ENCODE assay signal across 8 mouse cellular contexts in the genomic region with DNA sequence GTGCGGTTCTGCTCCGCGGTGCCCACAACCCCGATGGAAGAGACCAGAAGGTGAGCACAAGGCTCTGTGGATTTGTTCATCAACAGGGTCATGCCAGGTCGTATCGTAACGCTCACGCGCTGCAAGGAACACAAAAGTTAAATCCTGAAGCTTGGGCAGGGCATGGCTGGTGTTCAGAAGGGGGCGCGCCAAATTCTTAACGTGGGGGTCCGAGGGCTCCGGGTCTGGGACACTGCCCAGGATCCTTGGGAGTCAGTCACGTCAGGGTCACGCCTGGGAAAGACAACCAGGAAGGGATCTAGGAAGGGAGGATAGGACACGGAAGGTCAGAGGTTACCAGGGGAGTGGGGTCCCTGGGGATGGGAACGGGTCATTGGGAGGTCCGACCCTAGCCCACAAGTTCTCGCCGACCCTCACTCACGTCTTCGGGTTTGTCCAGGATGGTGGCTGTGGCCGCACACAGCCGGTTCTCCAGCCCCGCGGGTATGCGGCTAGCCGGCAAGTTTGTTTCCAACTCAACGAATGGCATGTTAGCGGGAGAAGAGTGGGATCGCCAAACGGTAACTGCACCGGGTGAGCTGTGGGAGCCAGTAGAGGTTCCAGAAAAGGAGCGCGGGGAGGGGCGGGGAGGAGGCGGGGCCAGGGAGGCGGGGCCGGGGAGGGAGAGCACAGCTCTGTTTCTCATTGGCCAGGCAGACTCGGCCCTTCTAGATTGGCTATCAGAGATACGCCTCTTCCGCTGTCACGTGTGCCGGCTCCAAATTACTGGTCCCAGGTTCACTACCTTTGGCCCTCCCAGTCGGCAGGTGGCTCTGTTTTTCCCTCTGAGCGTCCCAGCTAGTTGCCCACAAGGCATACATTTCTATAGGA. TPM values are rescaled to one million over a fixed set of nuclear protein-coding genes. Genes with fewer than 3 reads are reported as not detected.
A peak's percentile ranks its signal among the peaks of the same experiment; 100 is the strongest.
DNase-seq lines count a peak whose midpoint lies in the region; ATAC-seq and TF ChIP-seq lines count a peak whose summit lies in the region.

Gene Ddt (minus strand): TSS at position 620 of the 870 bp plus-strand sequence.

- TF ChIP-seq RAD21 in MEL (IDR thresholded peaks at IDR 0.05; ENCODE audit: low read depth, low read length), result peak; percentile 30

- under 1% methylated on average over 47 of the region's 47 CpGs for WGBS in cerebellum, adult 2 months
- under 1% methylated on average over 47 of the region's 47 CpGs for WGBS in forebrain, postnatal 0 days
- under 1% methylated on average over 46 of the region's 47 CpGs for WGBS in lung, embryonic 16.5 days

- peak; percentile 74 to 89 for TF ChIP-seq POLR2A in MEL (IDR thresholded peaks at IDR 0.05; ENCODE audit: control insufficient read depth in 1 of 2, insufficient read depth in 1 of 2, low read depth in 1 of 2, low read length in 2 of 2, poor library complexity in 1 of 2)
- peak; percentile 72; the same call in 1 of the 2 replicates for TF ChIP-seq POLR2A in cerebellum, adult 2 months (IDR thresholded peaks at IDR 0.05; ENCODE audit: borderline replicate concordance, insufficient read depth, low read length)

- peaks cover 0 to 5% of the 10 kb centered on the region in 2 experiments; a peak in 2 of 4 replicates for H3K36me3 ChIP-seq in MEL (ENCODE audit: control insufficient read depth in 1 of 2, insufficient read depth in 2 of 2, low read length in 2 of 2)
- H3K36me3 ChIP-seq in forebrain, postnatal 0 days (ENCODE audit: insufficient read depth), result no peaks in the 10 kb centered on the region
- H3K36me3 ChIP-seq in lung, embryonic 16.5 days (ENCODE audit: control insufficient read depth, insufficient read depth, low read length), result no peaks in the 10 kb centered on the region

- no peak; a peak in 1 of 4 replicates for TF ChIP-seq EP300 in MEL (IDR thresholded peaks at IDR 0.05; ENCODE audit: low read depth in 1 of 2, low read length in 2 of 2)

- peak within 1 kb of the TSS; percentile 47 for H3K27ac ChIP-seq in MEL (ENCODE audit: control insufficient read depth, low read depth, low read length)
- peak within 1 kb of the TSS; percentile 6; the same call in 1 of the 2 replicates for H3K27ac ChIP-seq in cerebellum, adult 2 months (ENCODE audit: insufficient read depth, low read length)
- H3K27ac ChIP-seq in forebrain, postnatal 0 days (ENCODE audit: low read depth, low read length), result no peak within 1 kb of the TSS; the same call in 1 of the 2 replicates
- H3K27ac ChIP-seq in lung, embryonic 16.5 days (ENCODE audit: low read length), result peak within 1 kb of the TSS; percentile 40; the same call in 1 of the 2 replicates

- peak; percentile 98 for ATAC-seq in forebrain, postnatal 0 days
- peak; percentile 96 for ATAC-seq in lung, embryonic 16.5 days (ENCODE audit: low read depth)

- peak within 1 kb of the TSS; percentile 73 for H3K9ac ChIP-seq in MEL (ENCODE audit: control insufficient read depth, low read depth, low read length, poor library complexity, severe bottlenecking)
- H3K9ac ChIP-seq in forebrain, postnatal 0 days, result peak within 1 kb of the TSS; percentile 63
- peak within 1 kb of the TSS; percentile 79 for H3K9ac ChIP-seq in lung, embryonic 16.5 days (ENCODE audit: low read length)

- H3K4me3 ChIP-seq in MEL (ENCODE audit: control insufficient read depth in 1 of 2, insufficient read depth in 1 of 2, low read depth in 2 of 2, low read length in 2 of 2), result peak within 1 kb of the TSS; percentile 73 to 90
- peak within 1 kb of the TSS; percentile 66 for H3K4me3 ChIP-seq in cerebellum, adult 2 months (replicated peaks; ENCODE audit: insufficient read depth, low read depth, low read length)
- H3K4me3 ChIP-seq in forebrain, postnatal 0 days (ENCODE audit: low read depth, low read length), result peak within 1 kb of the TSS; percentile 54
- peak within 1 kb of the TSS; percentile 77 for H3K4me3 ChIP-seq in lung, embryonic 16.5 days (ENCODE audit: low read length)

- DNase-seq in MEL (ENCODE audit: low read depth, low spot score), result peak; percentile 97
- peak; percentile 88 to 94 for DNase-seq in cerebellum, adult 2 months
- DNase-seq in forebrain, postnatal 0 days, result peak; percentile 89
- peak; percentile 86 for DNase-seq in heart, postnatal 4 days
- DNase-seq in layer of hippocampus, adult 9-10 months (ENCODE audit: low spot score), result peak; percentile 68
- DNase-seq in ovary, postnatal 14 days (ENCODE audit: low spot score), result peak; percentile 67
- DNase-seq in thymus, postnatal 14 days, result peak; percentile 90

- H3K4me2 ChIP-seq in forebrain, postnatal 0 days (ENCODE audit: low read depth), result peak within 1 kb of the TSS; percentile 95
- H3K4me2 ChIP-seq in lung, embryonic 16.5 days (ENCODE audit: low read depth, low read length), result peak within 1 kb of the TSS; percentile 98

- TF ChIP-seq CTCF in MEL (IDR thresholded peaks at IDR 0.05 in 2 of 3, conservative IDR thresholded peaks at IDR 0.05 in 1 of 3; ENCODE audit: control insufficient read depth in 1 of 3, insufficient read depth in 1 of 3, low read depth in 2 of 3, low read length in 3 of 3, poor library complexity in 1 of 3, severe bottlenecking in 1 of 3), result peak; percentile 23 to 78 (median 67); a peak in 5 of 6 replicates
- TF ChIP-seq CTCF in cerebellum, adult 2 months (IDR thresholded peaks at IDR 0.05; ENCODE audit: borderline replicate concordance, insufficient read depth, low read depth, low read length), result peak; percentile 50; the same call in 1 of the 2 replicates
- TF ChIP-seq CTCF in forebrain, postnatal 0 days (IDR thresholded peaks at IDR 0.05; ENCODE audit: low read depth), result peak; percentile 15; the same call in 1 of the 2 replicates

- H3K79me2 ChIP-seq in MEL (ENCODE audit: control insufficient read depth, insufficient read depth, low read length, poor library complexity), result peaks cover 2% of the 10 kb centered on the region; the same call in 1 of the 2 replicates

- H3K4me1 ChIP-seq in MEL (ENCODE audit: control insufficient read depth in 1 of 2, insufficient read depth in 2 of 2, low read length in 2 of 2), result peaks cover 0 to 6% of the 10 kb centered on the region in 2 experiments; a peak in 2 of 4 replicates
- H3K4me1 ChIP-seq in cerebellum, adult 2 months (ENCODE audit: control insufficient read depth, insufficient read depth, low read length), result peaks cover 6% of the 10 kb centered on the region
- 0 out of 2 replicates have a peak, but pooled peaks cover 3% of the 10 kb centered on the region for H3K4me1 ChIP-seq in forebrain, postnatal 0 days (ENCODE audit: insufficient read depth)
- H3K4me1 ChIP-seq in lung, embryonic 16.5 days (replicated peaks; ENCODE audit: control insufficient read depth, insufficient read depth, low read length), result peaks cover 9% of the 10 kb centered on the region; the same call in 1 of the 2 replicates

- no peaks in the 10 kb centered on the region for H3K9me3 ChIP-seq in MEL (replicated peaks; ENCODE audit: insufficient read depth, low read length)
- H3K9me3 ChIP-seq in forebrain, postnatal 0 days (ENCODE audit: low read length), result no peaks in the 10 kb centered on the region
- no peaks in the 10 kb centered on the region for H3K9me3 ChIP-seq in lung, embryonic 16.5 days (ENCODE audit: control insufficient read depth, low read length)

- H3K27me3 ChIP-seq in MEL (ENCODE audit: control insufficient read depth in 1 of 2, insufficient read depth in 2 of 2, low read length in 2 of 2), result no peaks in the 10 kb centered on the region
- no peaks in the 10 kb centered on the region for H3K27me3 ChIP-seq in cerebellum, adult 2 months (ENCODE audit: control insufficient read depth, insufficient read depth, low read length)
- H3K27me3 ChIP-seq in forebrain, postnatal 0 days (ENCODE audit: insufficient read depth, low read length), result no peaks in the 10 kb centered on the region
- no peaks in the 10 kb centered on the region for H3K27me3 ChIP-seq in lung, embryonic 16.5 days (ENCODE audit: control insufficient read depth, insufficient read depth, low read depth, low read length)

TF ChIP-seq in MEL, 35 proteins besides CTCF, POLR2A, EP300 and RAD21 (continues in another document):
- TF ChIP-seq MAZ (IDR thresholded peaks at IDR 0.05; ENCODE audit: low read depth, low read length) (peak; percentile 42; the same call in 1 of the 2 replicates), TAL1 (IDR thresholded peaks at IDR 0.05; ENCODE audit: low read length) (no peak), KAT2A (conservative IDR thresholded peaks at IDR 0.05; ENCODE audit: low read depth, low read length) (peak; percentile 48), NRF1 (IDR thresholded peaks at IDR 0.05; ENCODE audit: insufficient read depth, low read depth, low read length, poor library complexity, severe bottlenecking) (no peak), UBTF (IDR thresholded peaks at IDR 0.05; ENCODE audit: borderline replicate concordance, insufficient read depth, low read depth, low read length) (no peak), MXI1 (IDR thresholded peaks at IDR 0.05; ENCODE audit: low read depth, low read length) (peak; percentile 79), ETS1 (IDR thresholded peaks at IDR 0.05; ENCODE audit: low read depth, low read length) (peak; percentile 51; the same call in 1 of the 2 replicates), TCF12 (IDR thresholded peaks at IDR 0.05; ENCODE audit: low read depth, low read length) (0 out of 2 replicates have a peak, but pooled peaks have one; percentile 44), USF2 (IDR thresholded peaks at IDR 0.05; ENCODE audit: borderline replicate concordance in 1 of 2, insufficient read depth in 1 of 2, low read depth in 1 of 2, low read length in 2 of 2) (peak; percentile 56 to 88; a peak in 3 of 4 replicates), POLR2AphosphoS5 (IDR thresholded peaks at IDR 0.05; ENCODE audit: borderline replicate concordance, low read depth, low read length) (no peak), TBP (IDR thresholded peaks at IDR 0.05; ENCODE audit: low read depth, low read length) (peak; percentile 66), MEF2A (IDR thresholded peaks at IDR 0.05; ENCODE audit: extremely low read depth, insufficient replicate concordance, low read depth, low read length, poor library complexity, severe bottlenecking) (no peak), SIN3A (IDR thresholded peaks at IDR 0.05; ENCODE audit: low read length) (peak; percentile 84), ELF1 (IDR thresholded peaks at IDR 0.05; ENCODE audit: low read depth, low read length) (peak; percentile 62), USF1 (IDR thresholded peaks at IDR 0.05; ENCODE audit: low read depth, low read length) (peak; percentile 97), MYC (IDR thresholded peaks at IDR 0.05; ENCODE audit: low read depth, low read length) (peak; percentile 83)

RNA-seq across cellular contexts. Expression of gene Ddt, which starts in this region (rescaled TPM):
- total RNA-seq in MEL (2012; rRNA removed), result 45.1 and 48.8 TPM in 2 replicates
- 10 to 100 TPM in 1 of 2 experiments, not detected in 1; 63.4 TPM for polyA plus RNA-seq in MEL (2012; ENCODE audit: insufficient read depth in 1 of 2, insufficient read length in 2 of 2, low read depth in 1 of 2, low replicate concordance in 2 of 2, missing spikeins in 1 of 2)
- polyA plus RNA-seq in cerebellum, adult 2 months (2012; rRNA removed), result 146 and 151 TPM in 2 replicates
- 33.3 and 39.7 TPM in 2 replicates for total RNA-seq in forebrain, postnatal 0 days (2014; rRNA removed)
- 78.2 and 79.4 TPM in 2 replicates for polyA plus RNA-seq in forebrain, postnatal 0 days (2015; fragmentation: Nextera tagmentation; extraction: Ambion mirVana)
- total RNA-seq in heart, postnatal 4 days (2021), result 10 to 100 TPM; 33.2 to 36.8 TPM
- polyA plus RNA-seq in lung, embryonic 16.5 days (2015; fragmentation: Nextera tagmentation; extraction: Ambion mirVana), result 69.0 and 74.3 TPM in 2 replicates

Comparison
In these comparisons a context has a peak if more than half of its experiments do, and no peak if none do; other contexts are left out.
1. CTCF ChIP-seq: peak in every context shown above with its lines; median percentile 67 in MEL; 50 in cerebellum, adult 2 months; 15 in forebrain, postnatal 0 days.